Mouse (Mus musculus): ENCODE data around the gene Cbl.

The Cbl gene

DNA sequence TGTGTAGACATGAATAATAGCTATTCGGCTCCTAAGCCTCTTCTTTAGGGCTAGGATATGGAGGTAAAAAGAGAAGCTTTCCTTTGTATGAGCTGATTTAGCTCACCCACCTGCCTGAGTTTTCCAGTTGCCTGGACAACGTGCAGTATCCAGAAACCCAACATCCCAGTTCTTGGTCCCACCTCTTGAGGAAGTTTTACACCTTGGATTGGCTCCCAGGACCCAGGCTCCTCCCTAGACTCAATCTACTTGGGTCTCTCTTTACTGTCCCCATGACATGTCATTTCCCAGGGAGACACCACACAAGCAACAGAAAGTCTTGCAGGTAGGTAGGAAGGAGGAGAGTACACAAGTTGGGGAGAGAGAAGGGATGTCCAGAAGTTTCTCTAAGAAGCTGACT lies 6.5 kb upstream of the Cbl start, which contains the start of gene Ccdc153:
Gene Ccdc153, plus strand, starts transcription at position 278 of the 400 bp plus-strand sequence.
- no peak for DNase-seq (ENCODE audit: low read depth, low spot score)

DNA sequence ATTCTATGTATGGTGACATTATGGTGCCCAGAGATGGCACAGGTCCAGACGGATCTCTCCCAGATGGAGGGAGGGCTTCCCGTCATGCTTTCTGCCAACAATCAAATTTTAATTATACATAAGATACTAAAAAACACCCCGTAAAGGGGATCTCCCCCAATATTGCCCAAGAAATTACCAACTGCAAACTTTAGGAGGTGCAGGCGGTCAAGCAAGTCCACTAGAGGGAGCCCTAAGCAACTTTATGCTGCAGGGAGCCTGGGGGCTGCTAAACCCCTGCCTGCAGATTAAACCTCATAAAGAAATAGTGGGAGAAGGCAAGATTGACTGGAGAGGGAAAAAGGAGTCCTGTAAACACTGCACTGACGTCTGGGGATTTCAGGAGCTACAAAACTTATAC lies 5.6 kb upstream of the Cbl start:
- peak; percentile 57 for DNase-seq (ENCODE audit: low read depth, low spot score)

DNA sequence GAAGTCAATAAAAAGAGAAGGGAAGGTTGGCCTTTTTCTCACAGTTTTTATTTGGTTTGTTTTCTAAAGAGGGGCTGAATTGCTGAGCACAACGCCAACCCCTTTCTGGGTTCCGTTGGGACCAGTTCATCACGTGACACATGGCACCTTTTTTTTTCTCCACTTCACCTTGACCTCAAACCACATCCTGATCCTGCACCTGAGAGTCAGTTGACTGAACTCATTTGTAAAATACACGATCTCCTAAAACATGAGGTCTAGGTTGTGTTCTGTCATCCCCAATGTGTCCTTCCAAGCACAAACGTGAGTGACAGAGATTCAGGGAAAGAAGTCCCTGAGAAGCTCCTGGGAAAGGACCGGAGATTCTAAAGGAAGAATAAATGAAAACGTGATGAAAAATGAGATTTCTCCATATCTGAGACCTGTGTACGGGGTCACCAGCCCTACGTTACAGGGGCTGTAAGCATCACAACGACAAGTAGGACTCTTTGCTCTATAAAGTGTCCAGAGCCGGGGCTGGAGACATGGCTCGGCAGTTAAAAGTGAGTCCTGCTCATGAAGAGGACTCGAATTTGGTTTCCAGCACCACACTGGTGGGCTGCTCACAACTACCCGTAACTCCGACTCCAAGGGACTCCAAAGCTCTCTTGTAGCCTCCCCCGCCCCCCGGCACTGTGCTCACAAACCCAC lies 4.8 kb upstream of the Cbl start:
- DNase-seq (ENCODE audit: low read depth, low spot score) = no peak

DNA sequence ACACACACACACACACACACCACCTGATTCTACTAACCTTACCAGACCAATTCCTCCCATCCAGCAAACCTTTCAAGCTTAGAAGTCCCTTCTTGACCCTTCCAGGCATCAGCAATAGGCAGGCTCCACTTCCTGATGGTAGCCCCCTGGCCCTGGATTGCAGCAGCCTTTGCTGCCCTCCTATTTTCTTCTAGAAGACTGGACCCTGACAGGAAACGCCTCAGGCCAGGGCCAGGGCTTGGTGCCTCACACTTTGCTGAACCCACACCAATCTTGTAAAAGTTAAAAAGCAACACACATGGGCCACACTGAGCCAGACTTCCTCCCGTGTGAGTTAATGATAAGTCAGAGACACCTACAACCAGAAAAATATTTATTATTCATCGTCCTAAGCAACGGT lies 3.3 kb upstream of the Cbl start:
- no peak for DNase-seq (ENCODE audit: low read depth, low spot score)

DNA sequence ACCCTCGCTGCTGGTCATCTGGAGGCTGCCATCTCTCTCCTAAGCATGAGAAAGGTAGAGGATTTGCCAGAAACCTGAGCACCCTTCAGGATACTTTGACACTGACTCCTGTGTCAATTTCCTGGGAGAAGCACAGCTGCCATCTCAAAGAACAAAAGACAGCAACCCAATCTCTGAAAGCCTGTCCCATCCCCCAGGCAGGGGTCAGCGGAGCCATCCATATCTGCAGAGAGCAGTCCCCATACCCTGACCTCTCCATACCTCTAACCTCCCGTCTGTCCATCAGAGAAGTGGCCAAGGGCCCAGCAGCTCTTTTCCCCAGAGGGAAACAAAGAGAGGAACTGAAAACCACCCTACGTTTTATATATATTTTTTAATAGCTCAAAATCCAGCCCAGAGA lies 2.8 kb upstream of the Cbl start:
- no peak for DNase-seq (ENCODE audit: low read depth, low spot score)

DNA sequence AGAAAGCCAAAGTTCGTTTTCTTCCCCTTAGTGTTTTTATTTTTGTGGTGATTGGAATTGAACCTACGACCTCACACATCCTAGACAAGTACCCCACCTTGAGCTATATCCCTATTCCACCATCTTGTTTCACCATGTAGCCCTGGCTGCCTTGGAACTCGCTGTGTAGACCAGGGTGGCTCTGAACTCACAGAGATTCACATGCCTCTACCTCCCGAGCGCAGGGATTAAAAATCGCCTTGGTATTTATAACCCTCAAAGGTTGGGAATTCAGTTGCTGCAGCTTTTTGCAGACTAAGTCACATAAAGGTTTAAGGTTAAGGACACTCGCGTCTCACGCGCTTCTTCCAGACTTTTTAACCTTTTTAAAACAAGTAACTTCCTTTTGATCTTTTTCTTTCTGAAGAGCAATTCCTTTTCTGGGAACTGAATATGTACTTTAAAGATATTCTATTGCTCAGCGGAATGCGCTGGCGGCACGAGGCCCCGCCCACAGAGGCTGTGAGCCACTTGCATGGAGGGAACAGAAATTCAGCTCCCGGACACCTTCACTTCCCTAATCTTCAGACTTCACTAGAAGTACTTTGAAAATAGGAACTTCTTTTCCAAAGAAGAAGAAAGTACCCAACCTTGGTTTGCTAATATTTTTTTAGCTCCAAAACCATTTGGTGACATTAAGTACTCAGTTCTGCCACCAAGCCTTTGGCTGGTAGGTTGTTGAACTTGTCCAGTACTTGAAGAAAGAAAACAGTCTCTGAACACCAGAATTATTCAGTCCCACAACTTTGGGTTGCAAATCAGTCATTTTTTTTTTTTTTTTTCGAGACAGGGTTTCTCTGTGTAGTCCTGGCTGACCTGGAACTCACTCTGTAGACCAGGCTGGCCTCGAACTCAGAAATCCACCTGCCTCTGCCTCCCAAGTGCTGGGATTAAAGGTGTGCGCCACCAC lies 904 bp upstream of the Cbl start:
- DNase-seq (ENCODE audit: low read depth, low spot score) = peak; percentile 74

DNA sequence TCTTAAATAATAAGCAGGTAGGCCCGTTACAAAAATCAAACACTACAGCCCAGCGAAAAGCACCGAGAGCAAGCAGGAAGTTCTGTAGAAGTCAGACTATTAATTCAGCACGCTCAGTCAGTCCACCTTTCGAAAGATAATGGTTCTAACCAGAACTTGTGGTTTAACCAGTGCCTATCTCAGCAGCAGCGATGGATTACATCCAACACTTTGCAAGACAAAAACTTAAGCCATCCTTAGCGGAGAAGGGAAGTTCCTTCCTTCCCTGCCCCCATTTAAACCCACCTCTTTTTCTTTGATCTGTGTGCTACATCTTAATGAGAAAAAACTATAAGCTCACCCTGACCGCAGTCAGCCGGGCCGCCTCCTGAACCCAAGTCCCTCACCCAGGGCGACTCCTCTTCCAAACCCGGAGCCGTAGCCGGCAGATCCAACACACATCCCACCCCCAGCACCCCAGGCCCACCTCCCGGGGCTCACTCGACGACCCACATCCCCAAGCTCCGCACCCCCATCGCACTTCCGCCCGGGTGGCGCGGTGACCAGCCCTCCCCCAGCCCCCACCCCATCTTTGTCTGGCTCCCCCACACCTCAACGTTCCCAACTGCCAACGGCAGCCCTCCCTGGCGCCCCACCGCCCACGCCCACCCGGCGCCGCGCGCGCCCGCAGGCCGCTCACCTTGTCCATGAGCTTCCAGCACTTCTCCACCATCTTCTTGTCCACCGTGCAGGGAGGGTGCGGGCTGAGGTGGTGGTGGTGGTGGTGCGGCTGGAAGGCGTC lies 638 bp downstream of the Cbl start:
- peak; percentile 66 for DNase-seq (ENCODE audit: low read depth, low spot score)

DNA sequence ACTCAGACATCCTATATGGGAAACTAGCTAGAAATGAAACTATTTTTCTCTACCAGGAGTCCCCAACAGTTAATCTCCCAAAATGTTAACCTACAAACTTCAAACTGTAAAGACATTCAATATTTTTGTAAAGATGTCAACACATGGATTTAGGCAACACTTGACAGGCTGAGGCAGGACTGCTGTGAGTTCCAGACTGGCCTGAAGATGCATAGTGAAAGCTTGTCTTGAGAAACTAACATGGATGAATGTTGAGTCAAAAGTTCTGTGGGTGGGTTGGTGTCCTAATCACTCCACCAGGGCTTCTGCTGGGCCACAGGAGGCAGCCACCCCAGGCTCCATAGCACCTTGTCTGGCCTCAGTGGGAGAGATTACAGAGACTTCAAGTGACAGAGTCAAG lies 2.2 kb downstream of the Cbl start:
- DNase-seq (ENCODE audit: low read depth, low spot score) = no peak

DNA sequence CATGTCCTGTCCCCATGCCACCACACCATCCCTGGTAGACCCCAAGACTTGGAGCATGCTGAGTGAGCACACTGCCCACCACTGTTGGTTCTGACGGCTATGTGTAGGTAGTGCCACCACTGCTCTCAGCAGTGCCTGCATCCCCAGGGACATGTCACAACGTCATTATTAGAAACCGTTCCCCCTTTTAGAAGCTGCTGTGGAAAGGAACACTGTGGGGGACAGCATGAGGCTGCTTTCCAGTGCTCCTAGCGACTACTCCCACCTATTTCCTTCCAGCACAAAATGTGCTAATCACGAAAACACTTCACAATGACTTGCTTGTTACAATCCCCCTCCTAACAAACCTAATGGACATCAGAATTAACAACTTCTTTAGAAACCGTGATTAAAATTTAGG lies 7.9 kb downstream of the Cbl start:
- DNase-seq (ENCODE audit: low read depth, low spot score) = no peak

DNA sequence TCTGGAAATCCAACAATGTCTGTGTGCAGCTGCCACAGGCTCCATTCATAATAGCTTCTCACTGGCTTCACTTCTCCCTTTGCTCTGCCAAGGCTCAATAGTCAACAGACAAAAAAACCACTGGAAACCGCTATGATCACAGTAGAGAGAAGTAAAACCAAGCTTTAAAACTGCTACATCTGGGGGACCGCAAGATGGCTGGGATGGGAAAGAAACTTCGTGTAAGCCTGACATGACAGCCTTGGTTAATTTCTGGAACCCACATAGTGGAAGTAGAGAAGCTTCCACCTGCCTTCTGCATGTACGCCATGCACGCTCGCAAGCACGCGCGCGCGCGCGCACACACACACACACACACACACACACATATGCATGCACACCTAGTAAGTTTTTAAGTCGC lies 20.3 kb downstream of the Cbl start:
- peak; percentile 24 for DNase-seq (ENCODE audit: low read depth, low spot score)

DNA sequence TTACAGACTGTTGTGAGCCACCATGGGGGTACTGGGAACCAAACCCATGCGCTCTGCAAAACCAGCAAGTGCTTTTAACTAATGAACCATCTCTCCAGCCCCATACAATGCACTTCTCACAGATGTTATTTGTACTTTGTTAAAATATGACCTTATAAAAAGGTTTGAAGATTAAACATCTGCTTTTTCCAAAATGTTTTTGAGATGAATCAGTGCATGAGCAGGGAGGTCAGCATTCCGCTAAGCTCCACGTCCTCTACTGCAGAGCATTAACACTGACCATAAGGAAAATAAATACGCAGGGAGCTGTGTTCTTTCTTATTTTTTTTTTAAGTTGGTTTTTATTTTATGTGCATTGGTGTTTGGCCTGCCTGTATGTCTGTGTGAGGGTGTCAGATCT lies 21.4 kb downstream of the Cbl start:
- DNase-seq (ENCODE audit: low read depth, low spot score) = no peak

DNA sequence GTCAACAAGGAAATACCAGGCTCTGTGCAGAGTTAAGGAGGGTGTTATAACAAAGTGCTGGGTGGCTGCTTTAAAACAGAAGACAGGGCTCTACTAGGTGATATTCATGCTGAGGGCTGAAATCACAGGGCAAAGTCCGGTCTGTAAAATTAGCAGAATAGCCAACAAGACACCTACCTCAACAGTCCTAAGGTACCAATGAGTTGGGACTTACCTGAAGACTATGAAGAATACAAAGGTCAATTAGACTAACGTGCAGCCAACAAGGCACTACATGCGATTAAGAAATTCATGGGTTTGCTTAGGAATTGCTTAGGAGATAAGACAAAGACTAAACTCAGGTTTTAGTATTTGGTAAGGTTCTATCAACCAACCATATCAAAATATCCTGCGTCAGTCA lies 24.4 kb downstream of the Cbl start:
- DNase-seq (ENCODE audit: low read depth, low spot score) = no peak

DNA sequence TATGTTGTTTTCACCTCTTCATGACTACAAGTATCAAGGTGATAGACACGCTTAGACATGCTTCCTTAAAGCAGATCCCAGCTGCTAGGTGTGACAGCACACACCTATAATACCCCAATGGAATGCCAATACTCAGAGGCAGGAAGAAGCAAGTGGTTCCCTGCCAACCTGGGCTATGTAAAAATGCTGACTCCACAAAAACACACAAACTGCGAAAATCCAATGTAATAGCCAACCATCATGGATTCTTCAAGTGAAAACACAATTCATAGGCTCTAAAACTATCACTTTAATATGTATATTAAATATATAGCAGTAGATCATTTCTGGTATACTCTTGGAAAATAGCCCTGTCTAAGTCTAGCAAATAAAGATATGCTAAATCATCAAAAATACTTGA lies 26.0 kb downstream of the Cbl start:
- no peak for DNase-seq (ENCODE audit: low read depth, low spot score)

DNA sequence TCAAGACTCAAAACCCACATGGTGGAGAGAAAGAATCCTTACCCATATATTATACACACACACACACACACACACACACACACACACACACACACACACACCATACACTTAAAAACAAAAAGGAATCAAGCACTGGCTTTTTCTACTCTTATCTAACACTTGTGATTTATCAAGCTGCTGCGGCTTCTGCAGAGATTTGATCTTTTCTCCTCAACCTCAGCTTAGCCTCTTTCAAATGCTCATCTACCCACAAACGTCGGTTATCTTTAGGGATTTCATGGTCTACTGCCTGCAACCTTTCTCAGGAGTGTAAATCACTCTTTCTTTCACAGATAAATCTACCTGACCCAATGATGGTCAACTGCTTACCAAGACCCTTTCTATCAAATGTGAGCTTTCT lies 33.4 kb downstream of the Cbl start:
- DNase-seq (ENCODE audit: low read depth, low spot score) = no peak

DNA sequence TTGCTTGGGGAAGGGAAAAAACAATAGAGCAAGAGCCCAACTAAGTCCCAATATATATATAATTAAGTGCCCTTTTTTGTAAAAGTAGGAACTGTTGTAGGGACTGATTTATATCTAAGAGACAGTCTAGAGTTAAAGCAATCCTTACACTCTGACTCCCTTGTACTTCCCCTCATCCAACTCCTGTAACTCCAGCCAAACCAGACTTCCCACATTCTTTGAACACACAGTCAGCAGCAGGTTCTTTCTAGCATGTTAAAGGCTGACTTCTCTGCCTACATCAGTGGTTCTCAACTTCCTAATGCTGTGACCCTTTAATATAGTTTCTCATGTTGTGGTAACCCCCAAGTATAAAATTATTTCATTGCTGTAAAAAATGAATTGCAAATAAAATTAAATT lies 34.3 kb downstream of the Cbl start:
- no peak for DNase-seq (ENCODE audit: low read depth, low spot score)

DNA sequence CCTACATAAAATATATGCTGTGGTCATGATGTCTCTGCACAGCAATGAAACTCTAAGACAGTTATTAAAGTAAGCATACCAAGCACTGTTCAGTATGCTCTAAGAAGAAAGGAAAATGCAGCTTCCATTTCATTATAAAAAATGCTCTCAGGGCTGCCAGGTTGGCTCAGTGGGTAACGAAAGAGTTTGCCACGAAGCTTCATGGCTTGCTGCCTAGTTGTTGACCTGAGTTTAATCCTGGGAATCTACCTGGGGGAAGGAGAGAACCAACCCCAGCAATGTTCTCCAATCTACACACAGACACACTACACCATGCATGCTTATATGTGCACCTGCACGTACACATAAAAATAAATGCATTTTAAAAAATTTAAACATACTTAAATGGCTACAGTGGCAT lies 34.7 kb downstream of the Cbl start:
- DNase-seq (ENCODE audit: low read depth, low spot score) = no peak

DNA sequence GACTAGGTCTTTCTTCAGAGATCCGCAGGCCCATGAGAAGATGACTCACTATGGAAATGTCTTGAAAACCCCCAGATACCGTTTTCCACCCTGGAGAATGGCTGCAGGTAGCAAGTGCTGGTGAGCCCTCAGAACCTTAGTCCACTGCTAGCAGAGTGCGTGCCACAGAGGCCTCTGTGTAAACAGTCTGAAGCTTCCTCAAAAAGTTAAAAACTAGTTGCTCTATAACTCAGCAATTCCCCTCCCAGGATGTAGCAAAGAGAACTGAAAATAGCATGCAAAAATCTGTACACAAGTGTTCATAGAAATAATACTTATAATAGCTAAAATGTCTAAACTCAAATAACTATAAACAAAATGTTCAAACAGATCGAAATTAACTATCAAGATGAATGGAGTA lies 37.5 kb downstream of the Cbl start:
- no peak for DNase-seq (ENCODE audit: low read depth, low spot score)

DNA sequence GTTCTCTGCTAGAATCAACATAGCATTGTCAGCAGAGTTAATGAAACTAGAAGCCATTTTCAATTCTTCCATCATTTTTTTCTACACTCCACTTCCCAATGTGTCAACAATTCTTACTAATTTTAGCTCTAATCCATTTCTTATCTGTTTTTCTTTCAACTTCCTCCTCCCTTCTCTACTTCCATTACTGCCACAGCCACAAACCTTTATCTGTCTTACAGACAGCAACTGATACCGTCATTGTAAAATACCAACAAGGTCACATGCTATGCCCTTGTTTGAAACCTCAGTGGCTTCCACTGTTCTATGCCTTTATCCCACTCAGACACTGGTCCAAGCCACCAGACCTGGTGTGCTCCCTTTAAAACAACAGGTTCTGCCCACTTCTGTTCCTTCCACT lies 39.8 kb downstream of the Cbl start:
- no peak for DNase-seq (ENCODE audit: low read depth, low spot score)

DNA sequence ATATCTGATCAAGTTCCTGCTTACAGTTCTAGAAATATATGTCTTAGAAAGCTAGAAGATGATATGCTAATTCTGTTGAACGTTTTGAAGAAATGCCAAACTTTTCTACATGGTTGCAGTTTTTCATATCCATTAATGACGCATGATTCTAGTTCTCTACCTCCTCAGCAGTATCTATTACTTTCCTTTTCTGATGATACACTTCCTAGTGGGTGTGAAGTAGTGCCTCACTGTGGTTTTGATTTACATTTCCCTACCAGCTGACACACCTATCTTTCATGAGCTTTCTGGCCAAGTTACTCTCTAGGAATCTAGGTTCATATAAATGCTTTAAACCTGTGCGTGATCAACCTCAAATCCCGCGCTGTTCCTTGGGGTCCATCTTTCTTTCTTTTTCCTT lies 41.1 kb downstream of the Cbl start:
- DNase-seq (ENCODE audit: low read depth, low spot score) = no peak

DNA sequence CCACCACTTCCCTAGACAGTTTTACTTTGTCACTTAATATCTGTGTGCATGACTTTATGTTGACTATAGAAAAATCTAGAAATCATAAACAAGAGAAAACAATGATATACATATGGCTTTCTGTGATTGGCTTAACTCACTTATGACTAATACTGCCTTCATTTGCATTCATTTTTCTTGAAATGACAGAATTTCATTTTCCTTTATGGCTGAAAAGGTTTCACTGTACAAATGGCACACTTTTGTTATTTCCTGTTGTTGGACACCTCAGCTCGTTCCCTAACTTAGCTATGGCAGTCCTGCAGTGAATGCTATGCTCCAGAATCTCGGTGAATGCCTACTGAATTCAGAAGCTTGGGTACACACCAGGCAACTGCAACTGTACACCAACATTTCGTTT lies 41.5 kb downstream of the Cbl start:
- no peak for DNase-seq (ENCODE audit: low read depth, low spot score)

DNA sequence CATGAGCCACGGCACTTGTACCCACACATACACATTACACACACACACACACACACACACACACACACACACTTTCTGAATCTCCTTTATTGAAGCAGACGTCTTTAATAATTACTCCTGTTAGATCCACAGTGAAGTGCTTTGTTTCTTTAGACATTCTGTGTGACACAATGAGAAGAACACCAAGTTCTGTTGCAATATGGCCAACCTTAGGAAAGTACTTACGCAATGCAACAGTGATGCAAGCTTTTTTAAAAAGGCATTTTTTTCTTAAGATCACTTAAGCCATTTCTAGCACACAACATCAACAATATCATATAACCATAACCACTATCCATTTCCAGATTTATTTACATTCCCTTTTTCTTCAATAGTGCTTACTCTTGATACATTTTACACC lies 42.7 kb downstream of the Cbl start:
- no peak for DNase-seq (ENCODE audit: low read depth, low spot score)

DNA sequence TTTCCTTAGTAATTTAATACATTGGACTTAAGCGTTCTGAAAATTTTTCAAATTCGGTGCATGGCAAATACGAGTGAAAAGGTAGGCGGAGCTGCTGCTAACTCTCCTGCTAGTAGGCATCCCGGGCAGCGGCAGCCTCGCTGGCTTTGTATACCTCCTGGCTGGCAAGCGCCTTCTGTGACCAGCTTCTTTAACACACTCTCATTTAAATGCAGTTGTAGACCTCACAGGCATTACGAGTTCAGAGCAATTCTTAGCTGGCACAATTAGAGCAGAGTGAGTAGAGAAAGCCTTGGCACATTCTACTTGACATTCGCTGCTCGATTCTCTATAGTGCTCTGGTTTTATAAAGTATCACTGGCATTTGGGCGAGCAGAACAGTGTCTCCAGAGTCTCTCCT lies 45.6 kb downstream of the Cbl start:
- DNase-seq (ENCODE audit: low read depth, low spot score) = no peak
